Mouse (Mus musculus) hindbrain, postnatal 0 days (tissue): ENCODE results near the gene Tcte1. TPM values are rescaled to one million over a fixed set of nuclear protein-coding genes. Genes with fewer than 3 reads are reported as not detected.
A peak's percentile ranks its signal among the peaks of the same experiment; 100 is the strongest.

Experiments
- ATAC-seq: fragments of 200-750 bp; cut with Nextera tagmentation; 2 replicates; pipeline ENCODE4 v1.8.0; 2017; ENCODE audit warnings: mild to moderate bottlenecking, moderate TSS enrichment, moderate library complexity
- DNase-seq: peaks from one replicate; pipeline ENCODE4 v3.0.0-alpha.2; 2015; ENCODE audit warnings: low spot score
- H3K27ac ChIP-seq: fragments of 300-500 bp; sonication (generic); 2 replicates; pipeline ENCODE4 v1.5.1; 2014; ENCODE audit warnings: mild to moderate bottlenecking
- H3K27me3 ChIP-seq: fragments of 300-500 bp; sonication (generic); 2 replicates; pipeline ENCODE4 v1.6.1; 2014; ENCODE audit warnings: low read length, mixed read lengths; ENCODE audit not compliant: insufficient read depth
- H3K36me3 ChIP-seq: fragments of 300-500 bp; sonication (generic); 2 replicates; pipeline ENCODE4 v1.6.1; 2014; ENCODE audit warnings: low read length, mixed read lengths; ENCODE audit not compliant: insufficient read depth
- H3K4me1 ChIP-seq: fragments of 300-500 bp; sonication (generic); 2 replicates; pipeline ENCODE4 v1.6.1; 2014; ENCODE audit warnings: antibody characterized with exemption, low read length, mixed read lengths; ENCODE audit not compliant: insufficient read depth
- H3K4me2 ChIP-seq: fragments of 300-500 bp; sonication (generic); 2 replicates; pipeline ENCODE4 v1.6.1; 2014; ENCODE audit warnings: low read depth, mild to moderate bottlenecking, low read length, moderate library complexity, mixed read lengths
- H3K4me3 ChIP-seq: fragments of 300-500 bp; sonication (generic); 2 replicates; pipeline ENCODE4 v1.5.1; 2014; ENCODE audit warnings: low read length
- H3K9ac ChIP-seq: fragments of 300-500 bp; sonication (generic); replicated peaks from 2 replicates; pipeline ENCODE4 v1.6.1; 2014; ENCODE audit warnings: mild to moderate bottlenecking, low read length, moderate library complexity, mixed read lengths
- H3K9me3 ChIP-seq: fragments of 300-500 bp; sonication (generic); 2 replicates; pipeline ENCODE4 v1.6.1; 2016; ENCODE audit warnings: low read length, mixed read lengths
- CTCF ChIP-seq: IDR thresholded peaks from 2 replicates; pipeline ENCODE4 v1.5.1; 2016; ENCODE audit warnings: antibody characterized with exemption, control low read depth, low read depth
- WGBS: fragments of 180-500 bp; shearing (Covaris S2); extraction: QIAGEN DNeasy Blood & Tissue Kit; methylation state at CpG from one replicate; pipeline ENCODE4 v1.1.7; 2014; 5-methylcytosine and 5-hydroxymethylcytosine counted together
- polyA plus RNA-seq: library from polyadenylated mRNA; unstranded; fragments of >200 nt; fragmentation: Nextera tagmentation; extraction: Ambion mirVana; gene quantifications from 2 replicates; pipeline ENCODE4 v1.2.1, GENCODE M21; 2015
- total RNA-seq: library from RNA; depleted of rRNA; stranded (reverse); fragments of >200 nt; gene quantifications from 2 replicates; pipeline ENCODE4 v1.2.3, GENCODE M21; 2014

The Tcte1 gene
- total and polyA plus RNA-seq, 2 experiments from 2014 or later, result 1.5 to 4.3 TPM

GRCm38 (mm10) chr17:45566360-45567161 lies 43.3 kb downstream of the Tcte1 start:
- Histone ChIP-seq H3K4me3 (no peak overlapping the region), H3K36me3 (peaks cover 58% of the 10 kb centered on the region), H3K4me1 (peaks cover 9% of the 10 kb centered on the region; the same call in 1 of the 2 replicates), H3K9ac (no peak overlapping the region), H3K27me3 (no peaks in the 10 kb centered on the region), H3K27ac (peak overlapping the region; percentile 22; the same call in 1 of the 2 replicates), H3K4me2 (no peak overlapping the region), H3K9me3 (no peaks in the 10 kb centered on the region)
- DNase-seq (no peak), ATAC-seq (no peak)
- 61% methylated on average over 18 of the region's 18 CpGs for WGBS
- no peak for TF ChIP-seq CTCF

GRCm38 (mm10) chr17:45567162-45567601 lies 43.9 kb downstream of the Tcte1 start:
- DNase-seq (no peak), ATAC-seq (no peak)
- WGBS, result 19% methylated on average over 4 of the region's 4 CpGs
- Histone ChIP-seq H3K27ac (peak overlapping the region; percentile 22; the same call in 1 of the 2 replicates), H3K9ac (no peak overlapping the region), H3K4me3 (no peak overlapping the region), H3K4me2 (no peak overlapping the region), H3K27me3 (no peaks in the 10 kb centered on the region), H3K4me1 (peaks cover 9% of the 10 kb centered on the region; the same call in 1 of the 2 replicates), H3K36me3 (peaks cover 58% of the 10 kb centered on the region), H3K9me3 (no peaks in the 10 kb centered on the region)
- TF ChIP-seq CTCF, result no peak

- H3K9ac ChIP-seq, result no peak overlapping the region
- DNase-seq, result no peak
- no peak overlapping the region for H3K4me2 ChIP-seq
- H3K36me3 ChIP-seq, result peaks cover 58% of the 10 kb centered on the region
- WGBS, result 89% methylated on average over 12 of the region's 12 CpGs
- H3K9me3 ChIP-seq, result no peaks in the 10 kb centered on the region
- TF ChIP-seq CTCF, result no peak
- peaks cover 9% of the 10 kb centered on the region; the same call in 1 of the 2 replicates for H3K4me1 ChIP-seq
- no peaks in the 10 kb centered on the region for H3K27me3 ChIP-seq
- no peak for ATAC-seq
- H3K27ac ChIP-seq, result no peak overlapping the region
- no peak overlapping the region for H3K4me3 ChIP-seq
Observed at GRCm38 (mm10) chr17:45568990-45569389, 45.8 kb downstream of the Tcte1 start.

GRCm38 (mm10) chr17:45569999-45570398 lies 46.8 kb downstream of the Tcte1 start:
- H3K9ac ChIP-seq, result no peak overlapping the region
- no peaks in the 10 kb centered on the region for H3K27me3 ChIP-seq
- H3K4me3 ChIP-seq, result no peak overlapping the region
- H3K27ac ChIP-seq, result no peak overlapping the region
- ATAC-seq (no peak), DNase-seq (no peak)
- H3K4me2 ChIP-seq, result no peak overlapping the region
- TF ChIP-seq CTCF, result no peak
- peaks cover 58% of the 10 kb centered on the region for H3K36me3 ChIP-seq
- H3K9me3 ChIP-seq, result no peaks in the 10 kb centered on the region
- 90% methylated on average over 4 of the region's 4 CpGs for WGBS
- peaks cover 5% of the 10 kb centered on the region for H3K4me1 ChIP-seq

GRCm38 (mm10) chr17:45572103-45573086 lies 49.2 kb downstream of the Tcte1 start:
- WGBS, result under 1% methylated on average over 52 of the region's 57 CpGs

DNA sequence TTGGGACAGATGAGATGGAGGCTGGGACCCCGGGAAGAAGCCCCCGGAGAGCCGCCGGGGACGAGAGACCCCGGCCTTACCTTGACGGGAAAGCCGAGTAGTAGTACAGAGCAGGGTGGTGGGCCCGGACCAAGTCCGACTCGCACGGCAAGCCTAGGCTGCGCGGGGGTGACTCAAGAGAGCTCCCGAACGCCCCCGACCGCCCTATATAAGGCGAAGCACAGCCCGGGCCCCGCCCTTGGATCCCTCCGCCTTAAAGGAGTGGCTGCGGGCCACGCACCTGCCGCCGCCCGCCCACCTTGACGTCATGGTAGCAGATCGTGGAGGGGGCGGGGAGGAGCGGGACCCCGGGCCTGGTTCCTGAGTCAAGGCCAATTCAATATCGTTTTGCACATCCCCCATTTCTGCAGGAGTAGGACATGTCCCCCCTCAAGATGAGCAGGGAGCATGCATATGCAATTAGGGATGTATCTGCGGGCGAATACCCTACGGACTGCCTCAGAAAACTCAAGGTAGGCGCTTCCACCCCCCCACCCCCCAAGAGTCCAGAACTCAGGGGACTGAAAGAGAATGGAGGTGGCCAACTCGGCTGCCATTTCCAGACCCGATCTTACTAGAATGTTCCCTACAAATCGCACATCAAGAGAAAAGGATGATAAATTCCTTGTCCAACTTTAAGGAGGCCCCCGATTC lies 50.0 kb downstream of the Tcte1 start, which contains the start of gene Hsp90ab1:
Gene Hsp90ab1 (minus strand): TSS at position 185 of the 693 bp plus-strand sequence.
- ATAC-seq, result peak; percentile 83
- under 1% methylated on average over 38 of the region's 41 CpGs for WGBS
- Histone ChIP-seq H3K36me3 (peaks cover 33% of the 10 kb centered on the region), H3K9me3 (no peaks in the 10 kb centered on the region), H3K9ac (peak within 1 kb of the TSS; percentile 100), H3K4me1 (peaks cover 3% of the 10 kb centered on the region; the same call in 1 of the 2 replicates), H3K27ac (peak within 1 kb of the TSS; percentile 96), H3K27me3 (no peaks in the 10 kb centered on the region), H3K4me2 (peak within 1 kb of the TSS; percentile 79), H3K4me3 (peak within 1 kb of the TSS; percentile 100)
- peak; percentile 99 for DNase-seq
- no peak for TF ChIP-seq CTCF

More at GRCm38 (mm10) chr17:45572103-45573086, 49.2 kb downstream of the Tcte1 start:
- Histone ChIP-seq H3K9ac (peak overlapping the region; percentile 100), H3K4me3 (peak overlapping the region; percentile 100), H3K27me3 (no peaks in the 10 kb centered on the region), H3K4me2 (peak overlapping the region; percentile 79), H3K4me1 (peaks cover 3% of the 10 kb centered on the region; the same call in 1 of the 2 replicates), H3K36me3 (peaks cover 42% of the 10 kb centered on the region), H3K27ac (peak overlapping the region; percentile 96), H3K9me3 (no peaks in the 10 kb centered on the region)
- DNase-seq (peak; percentile 95), ATAC-seq (peak; percentile 69)
- TF ChIP-seq CTCF, result peak; percentile 7
